Mouse (Mus musculus) cortical plate, adult 2 months (tissue): Measurements from ENCODE around the gene Tnf.

ENCODE experiments used
- CTCF ChIP-seq: fragments of 200-500 bp; IDR thresholded peaks from 2 replicates; pipeline ENCODE4 v1.5.1; 2011; ENCODE audit warnings: mild to moderate bottlenecking, control low read depth, low read length; ENCODE audit not compliant: insufficient read depth; ENCODE audit errors: extremely low read depth
- POLR2A ChIP-seq: fragments of 200-500 bp; IDR thresholded peaks from 2 replicates; pipeline ENCODE4 v1.6.1; 2011; ENCODE audit warnings: mild to moderate bottlenecking, low read length, control low read depth; ENCODE audit not compliant: insufficient read depth; ENCODE audit errors: extremely low read depth

DNA sequence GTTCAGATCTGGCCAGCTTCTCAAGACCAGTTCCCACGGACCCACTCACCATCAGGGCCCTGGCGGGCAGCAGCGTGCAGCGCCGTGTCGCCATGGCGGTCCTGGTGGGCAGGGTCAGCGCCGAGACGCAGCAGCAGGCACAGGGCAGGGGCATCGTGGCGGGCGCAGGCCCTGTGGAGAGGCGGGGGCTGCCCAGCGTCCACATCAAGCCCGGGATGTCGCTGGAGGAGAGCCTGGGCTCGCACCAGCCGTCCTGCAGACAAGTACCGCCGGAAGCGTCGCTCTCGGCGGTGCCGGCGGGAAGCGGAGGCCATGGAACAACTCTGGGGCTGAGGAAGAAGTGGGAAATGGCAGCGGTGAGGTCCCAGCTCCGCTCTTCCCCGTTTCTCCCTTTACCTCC, 33.1 kb upstream of the Tnf start:
- TF ChIP-seq CTCF (no peak), POLR2A (no peak)
